Mouse (Mus musculus) thymus, adult 2 months (tissue): ENCODE data around the gene Slc35e3. TPM values are rescaled to one million over a fixed set of nuclear protein-coding genes. Genes with fewer than 3 reads are reported as not detected.

Source experiments
- DNase-seq: peaks from one replicate; pipeline ENCODE4 v3.0.0; 2021
- H3K27ac ChIP-seq: fragments of 200-500 bp; 2 replicates; pipeline ENCODE4 v1.5.1; 2012; ENCODE audit warnings: low read length, control low read depth; ENCODE audit not compliant: control insufficient read depth, insufficient read depth
- H3K27me3 ChIP-seq: fragments of 200-500 bp; 2 replicates; pipeline ENCODE4 v1.6.1; 2012; ENCODE audit warnings: mild to moderate bottlenecking, low read length, moderate library complexity, mixed read lengths; ENCODE audit not compliant: control insufficient read depth, insufficient read depth
- H3K36me3 ChIP-seq: fragments of 200-500 bp; 2 replicates; pipeline ENCODE4 v1.6.1; 2012; ENCODE audit warnings: mild to moderate bottlenecking, low read length, moderate library complexity; ENCODE audit not compliant: control insufficient read depth, insufficient read depth
- H3K4me1 ChIP-seq: fragments of 200-500 bp; replicated peaks from 2 replicates; pipeline ENCODE4 v1.6.1; 2012; ENCODE audit warnings: low read length; ENCODE audit not compliant: control insufficient read depth, insufficient read depth
- H3K4me3 ChIP-seq: fragments of 200-500 bp; 2 replicates; pipeline ENCODE4 v1.5.1; 2012; ENCODE audit warnings: mild to moderate bottlenecking, low read length, control low read depth, moderate library complexity; ENCODE audit not compliant: control insufficient read depth, insufficient read depth
- CTCF ChIP-seq: fragments of 200-500 bp; IDR thresholded peaks from 2 replicates; pipeline ENCODE4 v1.5.1; 2012; ENCODE audit warnings: mild to moderate bottlenecking, control low read depth, low read length, moderate library complexity, borderline replicate concordance; ENCODE audit not compliant: control insufficient read depth, poor library complexity, insufficient read depth; ENCODE audit errors: extremely low read depth
- POLR2A ChIP-seq: fragments of 200-500 bp; IDR thresholded peaks from 2 replicates; pipeline ENCODE4 v1.6.1; 2012; ENCODE audit warnings: mild to moderate bottlenecking, low read length, control low read depth, moderate library complexity; ENCODE audit not compliant: control insufficient read depth, poor library complexity, insufficient read depth; ENCODE audit errors: extremely low read depth
- WGBS: fragments of 180-500 bp; shearing (Covaris S2); methylation state at CpG from one replicate; pipeline ENCODE4 v1.1.7; 2018; 5-methylcytosine and 5-hydroxymethylcytosine counted together
- polyA plus RNA-seq: library from polyadenylated mRNA; depleted of rRNA; stranded (reverse); fragments of >200 nt; gene quantifications from 2 replicates; pipeline ENCODE4 v1.2.3, GENCODE M21; 2012

Slc35e3 gene
- polyA plus RNA-seq, 1 experiment = 13.8 TPM

- no peak overlapping the region for H3K4me3 ChIP-seq
- H3K4me1 ChIP-seq = no peaks in the 10 kb centered on the region
- no peak for TF ChIP-seq CTCF
- TF ChIP-seq POLR2A = no peak
- WGBS = 92% methylated on average over 13 of the region's 13 CpGs
- no peaks in the 10 kb centered on the region for H3K27me3 ChIP-seq
- H3K27ac ChIP-seq = no peak overlapping the region
- DNase-seq = peak; percentile 12
- H3K36me3 ChIP-seq = peaks cover 52% of the 10 kb centered on the region
Observed at GRCm38 (mm10) chr10:117688204-117689151, 57.7 kb downstream of the Slc35e3 start.

- H3K36me3 ChIP-seq = peaks cover 43% of the 10 kb centered on the region
- WGBS = 94% methylated on average over 7 of the region's 7 CpGs
- H3K4me3 ChIP-seq = no peak overlapping the region
- H3K27ac ChIP-seq = no peak overlapping the region
- DNase-seq = no peak
- H3K4me1 ChIP-seq = no peaks in the 10 kb centered on the region
- TF ChIP-seq CTCF (no peak), POLR2A (no peak)
- H3K27me3 ChIP-seq = no peaks in the 10 kb centered on the region
Observed at GRCm38 (mm10) chr10:117687577-117687976, 58.6 kb downstream of the Slc35e3 start.

DNA sequence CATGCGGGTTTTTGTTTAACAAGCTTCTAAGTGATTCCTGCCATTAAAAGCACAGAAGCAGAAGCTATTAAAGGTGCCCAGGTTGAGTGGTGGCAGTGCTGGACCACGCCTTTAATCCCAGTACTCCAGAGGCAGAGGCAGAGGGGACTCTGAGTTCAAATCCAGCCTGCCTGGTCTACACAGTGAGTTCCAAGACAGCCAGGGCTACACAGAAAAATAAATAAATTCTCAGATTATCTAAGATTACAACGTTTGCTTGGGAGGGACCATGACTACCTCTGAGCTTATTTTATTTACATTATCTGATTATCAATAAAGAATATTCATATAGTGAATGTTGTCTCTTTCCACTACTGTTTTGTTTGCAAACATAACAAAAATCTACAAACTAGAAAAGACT, 59.1 kb downstream of the Slc35e3 start:
- H3K27me3 ChIP-seq = no peaks in the 10 kb centered on the region
- no peak overlapping the region for H3K27ac ChIP-seq
- H3K4me3 ChIP-seq = no peak overlapping the region
- no peak for DNase-seq
- H3K4me1 ChIP-seq = no peaks in the 10 kb centered on the region
- TF ChIP-seq POLR2A (no peak), CTCF (no peak)
- 91% methylated on average over 3 of the region's 3 CpGs for WGBS
- peaks cover 37% of the 10 kb centered on the region for H3K36me3 ChIP-seq

GRCm38 (mm10) chr10:117685849-117686591, 60.1 kb downstream of the Slc35e3 start:
- peaks cover 29% of the 10 kb centered on the region for H3K36me3 ChIP-seq
- 86% methylated on average over 13 of the region's 13 CpGs for WGBS
- H3K4me3 ChIP-seq = no peak overlapping the region
- H3K27ac ChIP-seq = no peak overlapping the region
- no peaks in the 10 kb centered on the region for H3K27me3 ChIP-seq
- H3K4me1 ChIP-seq = no peaks in the 10 kb centered on the region; the same call in 1 of the 2 replicates
- DNase-seq = no peak
- TF ChIP-seq POLR2A (no peak), CTCF (no peak)

DNA sequence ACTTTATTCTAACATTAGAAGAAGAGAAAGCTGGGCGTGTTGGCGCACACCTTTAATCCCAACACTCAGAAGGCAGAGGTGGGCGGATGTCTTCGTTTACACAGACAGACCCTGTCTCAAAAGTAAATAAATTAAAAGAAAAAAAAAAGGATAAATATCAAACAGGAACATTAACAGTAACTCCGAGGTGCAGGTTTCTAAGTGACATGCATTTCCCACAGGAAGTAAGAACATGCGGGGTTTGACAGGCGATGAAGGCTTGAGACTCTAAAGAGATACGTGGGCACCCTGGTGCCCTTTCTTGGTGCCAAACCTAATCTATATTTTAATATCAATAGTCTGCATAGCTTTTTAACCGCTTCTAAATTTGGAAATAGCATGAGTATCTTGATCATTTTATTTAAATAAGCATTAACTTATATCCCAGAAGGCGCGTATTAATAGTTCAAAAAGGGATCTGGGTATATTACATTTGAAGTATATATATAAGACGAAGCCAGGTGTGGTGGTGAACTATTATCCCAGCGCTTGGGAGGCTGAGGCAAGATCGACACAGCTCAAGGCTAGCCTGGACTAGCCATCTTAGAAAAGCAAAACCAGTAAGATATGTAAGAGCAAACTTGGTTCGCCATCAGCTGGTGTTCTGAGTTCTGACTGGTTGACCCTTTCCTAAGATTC, 60.9 kb downstream of the Slc35e3 start:
- no peaks in the 10 kb centered on the region for H3K27me3 ChIP-seq
- DNase-seq = no peak
- WGBS = 83% methylated on average over 15 of the region's 15 CpGs
- H3K27ac ChIP-seq = no peak overlapping the region
- H3K4me3 ChIP-seq = no peak overlapping the region
- peaks cover 22% of the 10 kb centered on the region for H3K36me3 ChIP-seq
- H3K4me1 ChIP-seq = no peaks in the 10 kb centered on the region; the same call in 1 of the 2 replicates
- TF ChIP-seq POLR2A (no peak), CTCF (no peak)

GRCm38 (mm10) chr10:117684298-117685170, 61.6 kb downstream of the Slc35e3 start:
- peaks cover 14% of the 10 kb centered on the region for H3K36me3 ChIP-seq
- 74% methylated on average over 19 of the region's 19 CpGs for WGBS
- TF ChIP-seq POLR2A (no peak), CTCF (no peak)
- no peaks in the 10 kb centered on the region for H3K27me3 ChIP-seq
- no peak overlapping the region for H3K4me3 ChIP-seq
- H3K27ac ChIP-seq = no peak overlapping the region
- no peak for DNase-seq
- no peaks in the 10 kb centered on the region; the same call in 1 of the 2 replicates for H3K4me1 ChIP-seq
